Mouse (Mus musculus) frontal cortex, postnatal 36 days (tissue): ENCODE measurements around the gene Ptn.
A peak's percentile ranks its signal among the peaks of the same experiment; 100 is the strongest.

Source experiments
- DNase-seq, 2 experiments: peaks; one replicate each; pipeline ENCODE4 v3.0.0; 2022; ENCODE audit warnings: low spot score in 2 of 2

The Ptn gene

DNA sequence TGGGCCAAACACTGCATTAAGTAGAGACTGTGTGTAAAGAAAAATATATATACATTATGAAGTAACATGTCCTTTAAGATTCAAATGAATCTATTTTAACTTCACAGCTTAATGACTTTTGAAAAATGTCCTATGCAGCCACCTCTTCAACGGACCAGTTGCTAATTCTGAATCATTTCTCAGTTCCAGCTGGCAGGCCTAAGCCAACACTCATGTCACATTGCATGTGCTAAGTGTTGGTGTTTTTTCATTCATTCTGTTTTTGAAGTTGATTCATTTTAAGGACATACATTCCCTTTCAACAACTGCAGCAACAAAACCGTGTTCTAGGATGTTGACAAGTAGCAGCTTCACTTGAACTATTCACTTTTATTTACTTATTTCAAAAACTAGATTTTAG, 6.0 kb upstream of the Ptn start:
- DNase-seq: no peak

DNA sequence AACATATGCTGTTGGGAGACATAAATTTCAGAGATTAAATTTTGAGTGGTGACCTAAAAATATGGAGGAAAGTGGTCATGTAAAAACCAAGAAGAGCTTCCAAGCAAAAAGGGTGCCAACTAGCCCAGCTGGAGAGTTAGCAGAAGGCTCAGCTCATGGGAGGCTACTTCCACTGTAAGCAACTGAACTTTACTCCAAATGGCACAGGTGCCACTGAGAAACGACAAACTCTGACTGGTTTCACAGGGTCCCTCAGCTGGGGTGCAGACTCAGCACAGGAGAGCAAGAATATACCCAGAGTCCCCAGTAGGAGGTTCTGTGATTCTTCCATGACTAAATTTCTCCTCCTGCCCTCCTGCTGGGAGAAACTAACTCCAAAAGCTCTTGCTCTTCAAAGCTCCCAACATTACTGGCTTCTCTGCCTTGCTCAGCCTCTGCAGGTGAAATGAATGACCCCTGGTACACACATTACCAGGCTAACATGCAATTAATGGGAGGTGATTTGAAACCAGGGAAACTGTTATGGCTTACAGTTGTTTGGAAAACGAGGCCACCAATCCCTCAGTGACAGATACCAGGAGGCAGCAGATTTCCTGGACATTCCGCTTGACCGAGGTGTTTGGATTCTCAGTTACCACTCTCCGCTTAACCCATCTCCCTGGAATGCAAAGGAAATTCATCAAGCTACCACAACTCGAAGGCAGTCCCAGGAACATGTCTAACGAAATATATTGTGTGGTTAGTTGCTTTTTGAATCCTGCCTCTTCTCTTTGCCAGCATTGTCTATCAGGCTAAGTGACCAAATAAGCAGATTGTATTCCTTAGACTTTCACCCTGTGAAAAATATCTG, 2.9 kb upstream of the Ptn start:
- DNase-seq: no peak

DNA sequence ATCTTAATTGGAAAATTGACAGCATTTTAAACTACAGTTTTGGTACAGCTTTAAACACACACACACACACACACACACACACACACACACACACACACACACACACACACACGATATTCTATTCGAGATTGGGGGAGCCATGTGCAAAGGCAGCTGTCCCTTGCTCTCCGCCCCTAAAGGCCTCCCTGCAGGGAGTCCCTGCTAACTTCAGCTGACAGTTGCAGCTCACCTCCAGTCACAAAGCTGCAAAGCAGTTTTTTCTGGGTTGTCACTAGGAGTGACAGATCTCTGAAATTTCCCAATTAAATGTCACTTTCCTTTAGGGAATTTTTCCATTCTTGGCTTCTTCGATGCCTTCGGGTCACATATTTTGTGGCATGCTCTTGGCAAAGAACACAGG, 428 bp upstream of the Ptn start:
- DNase-seq: no peak

DNA sequence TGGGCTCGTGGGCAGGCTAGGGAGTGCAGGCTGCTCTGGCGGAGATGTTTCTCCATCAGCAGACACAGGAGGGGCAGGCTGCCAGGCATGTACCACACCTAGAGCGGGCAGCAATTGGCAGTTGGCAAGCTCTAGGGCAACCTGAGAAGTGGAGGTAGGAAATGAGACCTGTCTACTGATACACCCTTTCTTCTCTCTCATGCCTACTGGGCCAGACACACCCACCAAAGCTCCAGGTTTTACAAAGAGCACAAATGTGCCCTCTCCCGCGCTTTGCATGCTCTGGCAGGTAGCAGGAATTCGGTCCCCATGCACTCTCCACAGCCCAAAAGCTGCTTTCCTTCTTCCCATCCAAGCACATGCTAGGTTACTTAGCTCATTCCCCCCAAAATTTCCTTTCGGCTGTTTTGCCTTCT, 701 bp downstream of the Ptn start:
- peak; percentile 64 to 66 for DNase-seq

DNA sequence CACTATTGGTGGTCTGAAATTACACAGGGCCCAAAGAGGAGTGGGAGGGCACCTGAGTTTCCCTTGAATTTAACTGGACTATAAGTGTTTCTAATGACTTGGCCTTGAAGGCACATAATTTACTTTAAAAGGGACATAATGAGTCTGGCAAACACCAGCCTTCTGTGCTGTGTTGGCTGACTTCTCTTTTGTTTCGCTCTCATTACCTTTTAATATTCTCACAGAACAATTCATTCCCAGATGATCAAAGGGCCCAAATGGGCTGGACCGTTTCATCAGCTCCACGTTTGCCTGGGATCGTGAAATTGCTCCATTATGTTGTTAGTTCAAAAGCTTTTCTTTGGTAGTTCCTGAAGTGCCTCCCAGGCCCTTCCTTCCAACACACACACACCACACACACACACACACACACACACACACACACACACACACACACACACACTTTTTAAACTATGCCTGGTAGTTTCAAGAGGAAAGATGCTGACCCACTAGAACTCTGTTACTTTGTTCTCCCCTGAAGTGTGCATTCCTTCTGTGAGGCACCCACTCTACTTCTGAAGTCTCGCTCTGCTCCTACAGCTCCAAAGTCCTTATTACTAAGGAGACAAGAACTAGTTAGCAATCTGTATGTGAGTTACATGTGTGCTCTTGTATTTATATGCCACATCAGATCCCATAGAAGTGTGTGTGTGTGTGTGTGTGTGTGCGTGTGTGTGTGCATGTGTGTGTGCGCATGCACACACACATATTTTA, 1.5 kb downstream of the Ptn start:
- DNase-seq: no peak

DNA sequence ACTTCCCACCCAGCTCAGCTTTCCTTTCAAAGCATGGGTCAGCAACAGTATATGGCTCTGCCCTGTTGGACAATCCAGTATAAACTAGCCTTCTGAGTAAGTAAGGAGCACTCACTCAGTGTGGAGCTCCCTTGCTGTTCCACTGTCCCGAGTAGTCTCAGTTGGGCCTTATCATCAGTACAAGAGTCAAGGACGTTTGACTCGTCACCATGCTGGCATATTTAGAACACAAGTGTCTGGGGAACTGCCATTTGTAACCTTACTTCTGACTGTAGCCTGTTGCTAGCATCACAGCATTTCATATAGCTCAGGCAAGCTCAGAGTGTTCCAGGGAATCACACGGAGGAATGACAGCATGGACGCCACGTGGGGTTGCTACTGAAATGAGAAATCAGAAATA, 3.1 kb downstream of the Ptn start:
- no peak for DNase-seq

DNA sequence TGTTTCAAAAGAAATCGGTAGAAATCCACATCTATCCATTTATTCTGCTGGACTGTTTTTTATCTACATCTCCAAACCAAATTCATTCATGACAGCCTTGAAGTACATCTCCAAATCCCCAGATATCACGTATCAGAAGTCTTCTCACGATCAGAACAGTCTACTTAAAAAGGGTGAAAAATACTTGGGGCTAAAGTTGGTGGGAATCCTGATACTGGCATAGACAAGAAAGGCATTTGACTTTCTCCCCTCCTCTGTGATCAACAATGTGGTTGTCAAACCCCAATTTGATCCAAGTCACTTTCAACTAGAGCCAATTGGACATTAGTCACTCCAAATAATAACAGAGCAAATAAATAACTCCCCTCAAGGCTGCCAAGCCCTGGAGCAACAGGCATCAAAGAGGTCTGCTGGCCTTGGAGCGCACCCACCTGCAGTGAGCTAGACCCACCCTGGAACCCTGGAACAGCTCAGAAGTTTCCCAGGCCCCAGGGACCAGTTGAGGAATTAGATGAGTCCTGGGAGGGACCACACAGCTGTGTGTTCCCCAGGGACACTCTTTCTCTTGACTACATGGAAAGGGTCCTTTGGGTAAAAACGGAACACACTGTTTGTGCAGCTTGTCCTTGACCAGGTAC, 9.6 kb downstream of the Ptn start:
- no peak for DNase-seq

DNA sequence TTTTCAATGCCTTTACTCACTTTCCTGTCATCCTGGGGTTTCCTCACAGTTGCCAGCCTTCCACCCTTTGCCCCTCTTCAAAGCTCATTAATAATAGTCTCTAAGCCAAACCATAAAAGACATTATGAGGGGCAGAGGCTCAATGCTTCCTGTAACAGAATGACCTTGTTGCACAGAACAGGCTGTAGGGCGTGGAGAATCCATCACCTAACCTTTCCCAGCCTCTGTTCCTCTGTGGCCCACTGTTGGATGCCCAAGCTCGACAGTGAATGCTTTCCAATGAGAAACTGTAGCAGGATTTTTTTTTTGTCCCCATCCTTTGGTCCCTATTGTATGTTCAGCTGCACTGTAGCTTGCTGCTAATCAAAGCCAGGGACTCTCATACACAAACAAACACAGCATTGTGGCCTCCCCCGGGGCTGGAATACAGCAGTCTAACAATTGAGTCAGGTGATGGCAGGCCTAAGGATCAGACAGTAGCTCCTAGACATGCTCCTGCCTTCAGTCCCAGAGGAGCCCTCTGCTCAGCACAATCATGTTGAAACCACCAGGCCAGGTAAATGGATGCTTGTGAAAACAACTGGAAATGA, 12.9 kb downstream of the Ptn start:
- DNase-seq: no peak

DNA sequence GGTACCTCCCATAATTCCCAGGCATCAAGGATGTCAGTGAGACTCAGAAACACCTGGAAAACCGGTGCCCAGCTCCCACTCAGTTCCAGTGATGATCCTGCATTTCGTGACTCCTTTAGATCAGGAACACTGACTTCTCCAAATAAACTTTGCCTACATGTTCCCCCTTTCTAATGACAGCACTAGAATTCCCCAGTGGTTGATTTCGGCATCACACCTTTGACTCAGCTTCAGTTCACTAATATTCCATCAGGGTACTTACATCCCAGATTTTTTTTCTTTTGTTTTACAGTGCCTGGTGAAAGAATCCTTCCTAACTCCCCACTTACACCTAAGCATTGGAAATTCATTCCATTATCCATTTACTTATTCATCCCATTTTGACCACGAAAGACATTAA, 15.5 kb downstream of the Ptn start:
- no peak for DNase-seq

DNA sequence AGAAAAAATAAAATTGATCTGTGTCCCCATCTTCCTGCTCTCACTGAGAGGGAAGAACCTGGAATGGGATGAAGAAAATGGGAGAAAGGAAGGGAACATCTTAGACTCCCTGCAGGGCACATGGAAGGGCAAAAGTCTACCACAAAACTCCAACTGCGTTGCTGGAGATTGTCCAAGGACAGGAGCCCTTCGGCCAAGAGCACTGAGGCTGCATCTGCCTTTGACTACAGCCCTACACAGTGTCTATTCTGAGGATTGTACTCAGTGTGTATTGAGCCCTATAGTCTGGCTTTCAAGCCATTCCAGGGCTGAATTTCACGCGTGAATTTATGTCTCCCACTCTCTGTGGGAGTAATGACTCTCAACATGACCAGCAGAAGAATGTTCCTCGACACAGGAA, 16.2 kb downstream of the Ptn start:
- no peak for DNase-seq

DNA sequence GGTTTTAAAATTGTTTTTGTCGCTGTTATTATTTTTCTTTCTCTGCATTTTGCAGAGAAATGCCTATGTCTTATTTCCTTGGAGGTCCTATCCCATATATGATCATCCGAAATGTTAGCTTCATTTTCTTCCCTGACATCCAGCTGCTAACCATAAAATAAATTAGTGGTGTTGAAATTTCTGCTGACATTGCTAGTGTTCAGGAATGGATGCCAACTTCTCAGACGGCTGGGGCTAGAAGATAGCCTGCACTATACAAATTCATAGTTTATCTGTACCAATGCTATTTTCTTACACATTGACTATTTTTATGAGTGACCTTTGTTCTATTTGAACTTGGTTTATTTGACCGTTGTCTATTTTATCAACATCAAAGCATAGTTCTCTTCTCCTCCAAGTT, 20.8 kb downstream of the Ptn start:
- DNase-seq: no peak

DNA sequence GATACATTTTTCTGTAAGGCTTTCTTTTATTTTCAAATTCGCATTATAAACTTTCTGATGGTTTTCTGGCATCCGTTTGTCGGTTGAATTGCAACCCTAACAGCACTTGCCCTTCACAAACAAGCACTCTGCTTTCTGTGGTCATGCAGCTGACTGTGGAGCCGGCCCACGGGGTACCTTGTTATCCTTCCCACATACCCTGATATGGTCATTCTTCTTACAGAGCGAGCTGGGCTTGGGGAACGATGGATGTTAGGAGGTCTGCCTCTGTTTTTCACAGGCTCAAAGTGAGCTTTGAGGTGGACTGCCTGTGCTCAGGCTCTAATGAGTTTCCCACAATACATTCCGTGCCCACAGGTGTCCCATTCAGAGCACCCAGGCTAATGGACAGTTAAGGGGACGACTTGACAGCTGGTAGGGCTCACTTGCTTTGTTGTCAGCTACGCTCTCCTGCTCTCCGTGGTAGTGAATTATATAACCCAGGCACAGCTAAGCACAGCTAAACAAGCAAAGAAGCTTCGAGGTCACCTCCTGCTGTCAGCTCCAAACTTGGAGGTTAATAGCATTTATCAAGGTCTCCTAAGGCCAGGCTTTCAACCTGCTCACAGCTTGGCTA, 21.3 kb downstream of the Ptn start:
- no peak for DNase-seq

DNA sequence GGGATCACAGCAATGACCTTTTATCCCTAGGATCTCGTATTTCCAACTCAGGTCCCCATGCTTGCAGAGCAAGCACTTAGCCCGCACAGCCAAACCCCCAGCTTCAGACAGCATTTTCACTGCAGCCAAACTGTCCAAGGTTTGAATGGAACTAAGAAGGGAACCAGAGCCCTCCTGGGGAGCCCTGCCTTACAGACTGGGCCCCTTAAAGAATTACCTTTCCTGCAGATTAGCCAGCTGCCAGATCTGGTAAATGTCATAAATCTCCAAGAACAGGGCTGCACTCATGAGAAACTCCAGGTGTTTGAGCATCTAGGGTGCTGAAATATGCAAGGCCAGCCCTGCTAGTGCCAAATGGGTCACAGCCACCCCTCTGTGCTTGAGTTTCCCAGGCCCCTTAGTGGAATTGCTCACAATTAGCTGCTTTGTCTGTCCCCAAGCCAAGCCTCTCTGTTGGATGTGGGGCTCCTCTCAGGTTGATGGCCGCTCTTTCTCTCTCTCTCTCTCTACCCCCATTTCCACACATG, 25.3 kb downstream of the Ptn start:
- no peak for DNase-seq

DNA sequence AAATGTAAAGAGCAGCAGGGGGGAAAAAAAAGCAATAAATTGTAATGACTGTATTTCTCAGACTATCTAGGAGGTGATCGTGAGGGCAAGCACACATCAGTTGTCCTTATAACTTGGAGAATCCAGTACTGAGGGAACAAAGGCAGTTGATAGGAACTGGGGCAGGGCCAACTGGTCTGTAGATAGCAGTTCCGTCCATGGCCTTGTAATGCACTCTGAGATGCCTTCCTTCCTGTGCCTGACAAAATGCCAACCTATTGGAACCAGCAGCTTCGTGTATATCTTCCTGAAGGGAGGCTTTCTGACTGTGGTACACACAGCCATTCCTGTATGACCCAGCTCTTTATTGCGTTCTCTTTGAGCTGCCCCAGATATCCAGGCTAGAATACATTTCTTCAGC, 27.5 kb downstream of the Ptn start:
- DNase-seq: no peak

DNA sequence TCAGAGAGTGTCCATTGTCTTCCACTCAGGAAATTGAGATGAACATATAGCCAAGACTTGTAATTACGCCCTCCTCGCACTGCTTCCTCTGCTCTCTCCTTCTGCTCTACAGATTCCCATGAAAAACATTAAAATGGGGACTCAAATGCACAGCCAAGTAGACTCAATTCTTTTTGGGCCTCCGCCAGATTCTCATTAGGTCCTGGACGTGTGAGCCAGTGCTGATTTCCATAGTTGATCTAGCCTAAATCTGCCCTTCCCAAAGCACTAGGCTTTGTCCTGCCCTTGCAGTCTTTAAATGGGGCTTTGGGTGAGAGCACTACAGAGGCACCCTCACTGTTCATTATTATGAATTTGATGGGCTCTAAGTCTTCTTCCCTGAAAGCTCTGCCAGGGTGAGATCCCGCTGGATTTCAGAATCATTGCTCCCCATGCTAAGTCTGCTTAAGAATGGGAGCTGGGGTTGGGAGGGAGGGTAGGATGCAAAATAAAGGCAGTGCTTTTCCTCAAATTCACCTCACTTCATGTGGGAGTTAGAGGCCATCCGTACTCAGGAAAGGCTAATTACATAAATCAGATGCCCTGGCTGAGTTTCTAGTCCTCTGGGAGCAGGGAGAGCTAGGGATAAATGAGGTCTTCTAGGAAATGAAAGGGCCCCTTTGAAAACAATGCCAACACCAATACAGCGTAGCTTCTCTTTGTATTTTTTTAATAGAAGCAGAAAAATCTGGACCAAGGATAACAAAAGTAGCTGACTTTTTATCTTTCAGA, 32.3 kb downstream of the Ptn start:
- DNase-seq: no peak

DNA sequence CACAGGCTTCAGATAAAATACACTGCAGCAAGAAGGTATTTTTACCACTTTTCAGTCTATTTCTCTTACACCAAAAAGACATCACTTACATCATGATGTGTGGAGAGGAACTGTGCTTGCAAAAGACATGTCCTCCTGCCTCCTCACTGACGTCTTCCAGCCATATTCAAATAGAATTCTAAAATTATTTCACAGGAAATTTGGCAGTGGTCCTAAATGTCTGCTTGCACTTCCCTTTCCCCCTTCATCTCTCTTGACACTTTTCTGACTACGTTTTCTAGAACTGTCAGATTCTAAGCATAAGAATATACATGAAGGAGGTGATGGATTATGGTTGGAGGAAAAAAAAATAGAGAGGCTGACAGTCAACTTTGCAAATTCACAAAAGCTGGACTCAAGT, 33.0 kb downstream of the Ptn start:
- DNase-seq: no peak

DNA sequence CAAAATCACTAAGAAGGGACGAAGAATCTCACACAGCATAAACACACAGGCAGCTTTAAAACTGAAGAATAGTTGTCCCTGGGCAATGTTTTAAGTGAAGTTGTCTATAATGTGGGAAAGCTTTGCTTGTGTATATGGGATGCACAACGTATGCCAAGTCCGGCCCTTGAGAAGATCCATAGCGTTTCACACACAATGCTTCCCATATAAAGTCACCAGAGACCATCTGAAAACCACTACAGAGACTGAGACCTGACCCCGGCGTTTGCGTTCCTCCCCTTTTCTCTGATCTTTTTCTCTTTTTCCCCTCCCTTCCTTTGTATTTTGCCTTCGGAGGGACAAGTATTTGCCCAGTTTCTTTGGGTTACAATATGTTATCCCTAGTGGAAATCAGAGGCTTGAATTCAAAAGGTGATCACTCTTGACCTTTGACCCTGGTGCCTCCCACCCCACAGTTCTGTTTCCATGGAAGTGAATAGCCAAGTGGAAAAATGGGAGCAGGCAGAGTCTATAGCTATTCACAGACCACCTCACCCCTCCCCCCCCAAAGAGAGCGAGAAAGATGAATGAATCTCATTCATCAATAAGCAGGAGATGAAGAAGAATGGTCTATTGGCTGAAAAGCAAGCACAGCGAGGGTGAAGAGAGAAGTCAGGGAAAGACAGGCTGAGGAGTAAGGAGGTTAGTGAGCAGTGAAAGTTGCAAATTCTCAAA, 34.2 kb downstream of the Ptn start:
- DNase-seq: no peak

DNA sequence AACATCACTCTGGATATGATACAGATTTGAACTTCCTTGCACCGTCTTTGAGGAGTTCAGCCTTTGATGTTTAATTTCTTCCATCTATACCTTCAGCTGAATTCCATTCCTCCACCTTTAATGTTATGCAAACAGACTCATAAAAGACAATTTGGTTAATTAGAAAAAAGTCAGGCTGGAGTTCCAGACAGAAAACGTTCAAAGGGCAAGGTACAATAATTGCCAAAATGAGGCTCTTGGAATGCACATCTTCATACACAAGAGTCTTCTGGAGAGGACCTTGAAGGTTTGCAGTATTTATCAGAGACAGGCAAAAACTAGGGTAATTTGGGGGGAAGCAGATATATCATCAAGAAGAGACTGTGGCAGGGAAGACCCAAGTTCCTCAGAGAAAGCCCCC, 37.5 kb downstream of the Ptn start:
- no peak for DNase-seq

DNA sequence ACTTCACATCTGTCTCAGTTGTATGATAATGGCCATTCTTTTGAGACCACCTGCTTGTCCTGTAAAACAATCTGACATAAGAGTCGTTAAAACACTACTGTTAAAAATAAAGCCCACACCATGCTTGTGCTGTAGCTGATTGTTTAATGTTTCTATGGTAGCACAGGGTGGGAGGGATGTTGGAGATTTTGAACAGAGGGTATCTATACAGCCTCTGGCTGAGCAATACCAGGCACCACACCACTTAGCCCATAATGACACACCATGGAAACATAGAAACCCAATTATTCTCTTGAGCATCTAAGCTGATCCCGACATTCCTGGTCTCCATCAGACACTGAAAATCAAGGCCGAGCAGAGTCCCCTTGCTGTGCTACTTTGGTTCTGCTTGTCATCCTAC, 41.0 kb downstream of the Ptn start:
- DNase-seq: no peak

DNA sequence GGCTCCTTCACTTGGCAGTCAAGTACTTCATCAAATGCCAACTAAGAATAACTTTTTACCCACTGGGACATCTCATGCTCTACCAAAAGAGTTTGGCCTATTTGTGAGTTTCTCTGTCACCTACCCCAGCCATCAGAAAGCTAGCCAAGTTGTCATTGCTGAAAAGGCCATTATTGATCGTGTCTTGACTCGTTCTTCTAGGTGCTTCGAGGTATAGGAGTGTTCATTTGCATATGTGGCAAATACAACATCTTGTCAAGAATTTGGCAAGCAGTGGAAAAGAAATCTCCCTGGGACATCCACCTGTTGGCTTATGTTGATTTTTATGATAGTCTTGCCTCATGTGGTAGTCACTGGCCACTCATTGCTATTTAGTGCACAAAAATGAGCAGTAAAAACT, 43.1 kb downstream of the Ptn start:
- no peak for DNase-seq
